In the genomic region with DNA sequence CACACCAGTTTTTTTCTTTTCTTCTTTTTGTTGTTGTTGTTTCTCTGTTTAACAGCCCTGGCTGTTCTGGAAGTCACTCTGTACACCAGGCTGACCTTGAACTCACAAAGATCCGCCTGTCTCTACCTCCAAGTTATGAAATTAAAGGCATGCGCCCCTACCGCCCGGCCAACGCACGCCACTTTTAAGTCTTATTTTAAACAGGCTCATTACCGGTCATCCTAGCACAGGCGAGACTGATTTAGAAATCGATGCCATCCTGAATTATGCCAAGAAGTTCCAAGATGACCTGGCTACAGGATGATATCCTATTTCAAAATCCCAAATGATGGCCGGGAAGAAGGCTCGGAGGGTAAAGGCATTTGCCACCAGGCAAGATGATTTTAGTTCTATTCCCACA, we compare ENCODE assay signal across 8 mouse cellular contexts. TPM values are rescaled to one million over a fixed set of nuclear protein-coding genes. Genes with fewer than 3 reads are reported as not detected.
DNase-seq lines count a peak whose midpoint lies in the region; ATAC-seq and TF ChIP-seq lines count a peak whose summit lies in the region.

A gene (plus strand): TSS at position 33 of the 400 bp plus-strand sequence.

- DNase-seq in 3134 (ENCODE audit: extremely low read depth, insufficient read length, low spot score) (peak; percentile 57), ES-E14 (ENCODE audit: low read depth, low spot score) (peak; percentile 65)
- DNase-seq in embryonic facial prominence, embryonic 11.5 days (ENCODE audit: low spot score), result no peak
- peak; percentile 49 to 58 for DNase-seq in heart, adult 9 months (ENCODE audit: low spot score in 2 of 2)
- no peak for DNase-seq in layer of hippocampus, postnatal 10 days (ENCODE audit: low spot score in 2 of 2)
- peak; percentile 22 for DNase-seq in lung, postnatal 14 days
- DNase-seq in spleen, postnatal 14 days (ENCODE audit: low spot score in 2 of 2), result peak; percentile 49 to 68
- no peak for DNase-seq in cerebellum, adult 11 months

- H3K4me2 ChIP-seq in embryonic facial prominence, embryonic 11.5 days (ENCODE audit: low read depth, low read length), result peak within 1 kb of the TSS; percentile 59

- 0 out of 4 replicates have a peak, but pooled peaks cover 0 to 3% of the 10 kb centered on the region in 2 experiments for H3K4me1 ChIP-seq in ES-E14 (ENCODE audit: control insufficient read depth in 2 of 2, insufficient read depth in 2 of 2, low read length in 2 of 2, poor library complexity in 1 of 2)
- no peaks in the 10 kb centered on the region for H3K4me1 ChIP-seq in embryonic facial prominence, embryonic 11.5 days (ENCODE audit: control insufficient read depth, insufficient read depth, low read length)

- H3K36me3 ChIP-seq in ES-E14 (ENCODE audit: control insufficient read depth, insufficient read depth, low read length, poor library complexity, severe bottlenecking), result peaks cover 23% of the 10 kb centered on the region
- peaks cover 17% of the 10 kb centered on the region for H3K36me3 ChIP-seq in embryonic facial prominence, embryonic 11.5 days (replicated peaks; ENCODE audit: control insufficient read depth, insufficient read depth, low read depth, low read length)

- no peaks in the 10 kb centered on the region for H3K9me3 ChIP-seq in ES-E14 (ENCODE audit: control insufficient read depth, insufficient read depth, low read depth, low read length)
- no peaks in the 10 kb centered on the region for H3K9me3 ChIP-seq in embryonic facial prominence, embryonic 11.5 days (replicated peaks; ENCODE audit: control insufficient read depth, low read length)

- H3K9ac ChIP-seq in ES-E14 (ENCODE audit: insufficient read depth, low read depth, low read length, poor library complexity, severe bottlenecking), result peak within 1 kb of the TSS; percentile 82
- peak within 1 kb of the TSS; percentile 99 for H3K9ac ChIP-seq in embryonic facial prominence, embryonic 11.5 days (replicated peaks; ENCODE audit: low read length)

- H3K27me3 ChIP-seq in embryonic facial prominence, embryonic 11.5 days (ENCODE audit: control insufficient read depth, insufficient read depth, low read length), result no peaks in the 10 kb centered on the region

- in situ Hi-C loops in ES-E14 (cut with MboI; ENCODE audit: low sequenced_read_pairs in 2 of 2, unreplicated experiment in 2 of 2), result no loop called here

- peak within 1 kb of the TSS; percentile 80 for H3K4me3 ChIP-seq in ES-E14 (ENCODE audit: insufficient read depth in 1 of 2, low read depth in 1 of 2, low read length in 2 of 2, poor library complexity in 1 of 2, severe bottlenecking in 1 of 2)
- peak within 1 kb of the TSS; percentile 97 for H3K4me3 ChIP-seq in embryonic facial prominence, embryonic 11.5 days (ENCODE audit: low read depth, low read length)

- 87% methylated on average over 11 of the region's 11 CpGs for WGBS in embryonic facial prominence, embryonic 11.5 days

- peak within 1 kb of the TSS; percentile 91 for H3K27ac ChIP-seq in ES-E14 (ENCODE audit: insufficient read depth, low read depth, low read length, poor library complexity, severe bottlenecking)
- H3K27ac ChIP-seq in embryonic facial prominence, embryonic 11.5 days (replicated peaks; ENCODE audit: low read depth, low read length), result peak within 1 kb of the TSS; percentile 90

- ATAC-seq in embryonic facial prominence, embryonic 11.5 days (replicated peaks; ENCODE audit: insufficient number of reproducible peaks, low FRiP score, low TSS enrichment, low read depth), result no peak

TF ChIP-seq in ES-E14, 5 proteins besides CTCF, POLR2A, EP300 and RAD21:
- no peak for TF ChIP-seq MAFK (IDR thresholded peaks at IDR 0.05; ENCODE audit: insufficient read depth, low read depth, low read length)
- TF ChIP-seq ZC3H11A (IDR thresholded peaks at IDR 0.05; ENCODE audit: borderline replicate concordance, low read depth, low read length), result no peak
- no peak; the same call in 1 of the 2 replicates for TF ChIP-seq ZNF384 (IDR thresholded peaks at IDR 0.05; ENCODE audit: low read depth, low read length)
- TF ChIP-seq CHD2 (IDR thresholded peaks at IDR 0.05; ENCODE audit: low read depth, low read length), result no peak
- no peak; the same call in 1 of the 2 replicates for TF ChIP-seq HCFC1 (IDR thresholded peaks at IDR 0.05; ENCODE audit: borderline replicate concordance, insufficient read depth, low read length)

RNA-seq across cellular contexts. Expression of the gene that starts here (rescaled TPM):
- 24.7 and 30.8 TPM in 2 replicates for total RNA-seq in ES-E14 (2012; rRNA removed)
- 41.5 and 42.3 TPM in 2 replicates for polyA plus RNA-seq in embryonic facial prominence, embryonic 11.5 days (2014; fragmentation: Nextera tagmentation; extraction: Ambion mirVana)
- 10 to 100 TPM; 18.6 to 19.8 TPM for total RNA-seq in layer of hippocampus, postnatal 10 days (2021)

Comparison
In these comparisons a context has a peak if more than half of its experiments do, and no peak if none do; other contexts are left out.
1. DNase-seq: peak in 3134 (single experiment), ES-E14 (single experiment), heart, adult 9 months (2 of 2), lung, postnatal 14 days (single experiment) and spleen, postnatal 14 days (2 of 2); none in embryonic facial prominence, embryonic 11.5 days (single experiment), layer of hippocampus, postnatal 10 days (0 of 2) and cerebellum, adult 11 months (single experiment).